Mouse (Mus musculus): ENCODE results near the gene Msrb3. TPM values are rescaled to one million over a fixed set of nuclear protein-coding genes. Genes with fewer than 3 reads are reported as not detected.
A peak's percentile ranks its signal among the peaks of the same experiment; 100 is the strongest.

The Msrb3 gene
- polyA plus RNA-seq (2012; rRNA removed) (0.98 and 1.5 TPM in 2 replicates), polyA plus RNA-seq (2014; fragmentation: Nextera tagmentation; extraction: Ambion mirVana) (0.40 and 0.60 TPM in 2 replicates)

DNA sequence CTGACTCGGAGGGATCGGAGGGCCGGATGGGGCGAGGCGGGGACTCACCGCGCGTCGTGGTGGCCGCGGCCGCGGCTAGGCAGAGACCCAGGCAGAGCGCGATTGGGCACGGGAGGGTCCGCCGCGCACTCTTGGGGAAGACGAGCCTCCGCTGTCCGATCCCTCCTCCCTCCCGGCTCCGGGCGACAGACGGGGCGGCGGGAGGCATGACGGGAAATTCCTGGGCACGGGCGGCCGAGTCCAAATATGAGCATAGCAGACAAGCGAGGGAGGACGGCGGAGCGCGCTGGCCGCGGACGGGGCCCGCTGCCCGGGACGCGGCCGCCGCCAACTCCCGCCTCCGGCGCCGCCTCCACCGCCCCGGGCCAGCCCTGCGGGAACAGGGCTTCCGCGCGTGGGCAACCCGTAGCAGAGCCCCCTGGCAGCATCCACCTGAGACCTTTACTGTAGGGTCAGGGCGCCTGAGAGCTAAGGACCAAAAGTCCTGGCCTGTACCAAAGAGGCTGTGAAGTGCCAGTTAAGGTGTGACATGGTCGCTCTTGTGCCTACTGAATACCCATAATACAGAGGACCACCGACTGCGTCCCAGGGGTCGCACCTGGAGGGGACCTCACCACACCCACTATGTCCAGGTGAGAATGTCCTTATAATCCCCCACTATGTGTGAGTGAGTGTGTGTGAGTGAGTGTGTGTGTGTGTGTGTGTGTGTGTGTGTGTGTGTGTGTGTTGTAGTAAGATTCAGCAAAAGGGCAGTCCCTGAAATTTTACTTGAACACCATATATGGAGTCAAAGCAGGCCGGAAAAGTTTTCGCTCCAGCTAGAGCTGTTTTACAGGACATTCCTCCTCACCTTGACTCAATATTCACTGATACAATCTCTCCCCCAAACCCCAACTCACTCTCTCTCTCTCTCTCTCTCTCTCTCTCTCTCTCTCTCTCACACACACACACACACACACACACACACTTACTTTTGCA, at the start of gene Msrb3:
TSS of gene Msrb3 (minus strand) at position 317 of the 978 bp plus-strand sequence.
- Histone ChIP-seq H3K27ac (no peak within 1 kb of the TSS), H3K9ac (replicated peaks) (no peak within 1 kb of the TSS), H3K4me3 (ENCODE audit: insufficient read depth in 1 of 2, low read depth in 2 of 2, low read length in 2 of 2) (peak within 1 kb of the TSS; percentile 21 to 52), H3K4me1 (replicated peaks; ENCODE audit: control insufficient read depth in 2 of 2, insufficient read depth in 2 of 2, low read length in 1 of 2) (peaks cover 0 to 2% of the 10 kb centered on the region in 2 experiments; a peak in 2 of 4 replicates), H3K9me3 (ENCODE audit: control insufficient read depth, low read length) (no peaks in the 10 kb centered on the region), H3K27me3 (ENCODE audit: control insufficient read depth, insufficient read depth, low read length) (peaks cover 19% of the 10 kb centered on the region), H3K4me2 (ENCODE audit: low read depth) (peak within 1 kb of the TSS; percentile 46), H3K36me3 (replicated peaks; ENCODE audit: control insufficient read depth, insufficient read depth, low read depth) (no peaks in the 10 kb centered on the region)
- no peak for DNase-seq (ENCODE audit: low read depth in 3 of 3, low spot score in 3 of 3)
- peak; percentile 34; the same call in 1 of the 2 replicates for ATAC-seq (ENCODE audit: insufficient read depth)
- no peak for TF ChIP-seq CTCF (IDR thresholded peaks at IDR 0.05; ENCODE audit: low read depth)
- TF ChIP-seq EP300 (IDR thresholded peaks at IDR 0.05; ENCODE audit: low read depth) = no peak
- 4% methylated on average over 47 of the region's 64 CpGs for WGBS (ENCODE audit: insufficient replicate concordance)

- Histone ChIP-seq H3K9me3 (ENCODE audit: control insufficient read depth, low read length) (no peaks in the 10 kb centered on the region), H3K27ac (no peak overlapping the region), H3K4me3 (ENCODE audit: insufficient read depth in 1 of 2, low read depth in 2 of 2, low read length in 2 of 2) (no peak overlapping the region), H3K4me1 (replicated peaks; ENCODE audit: control insufficient read depth in 2 of 2, insufficient read depth in 2 of 2, low read length in 1 of 2) (peaks cover 0 to 3% of the 10 kb centered on the region in 2 experiments; a peak in 2 of 4 replicates), H3K9ac (replicated peaks) (no peak overlapping the region; the same call in 1 of the 2 replicates), H3K36me3 (replicated peaks; ENCODE audit: control insufficient read depth, insufficient read depth, low read depth) (no peaks in the 10 kb centered on the region; the same call in none of the 2 replicates), H3K27me3 (ENCODE audit: control insufficient read depth, insufficient read depth, low read length) (no peaks in the 10 kb centered on the region), H3K4me2 (ENCODE audit: low read depth) (peak overlapping the region; percentile 16)
- WGBS (ENCODE audit: insufficient replicate concordance) = 25% methylated on average over 2 of the region's 2 CpGs
- TF ChIP-seq CTCF (IDR thresholded peaks at IDR 0.05; ENCODE audit: low read depth) (no peak), EP300 (IDR thresholded peaks at IDR 0.05; ENCODE audit: low read depth) (no peak)
- DNase-seq (ENCODE audit: low read depth in 3 of 3, low spot score in 3 of 3) (no peak), ATAC-seq (ENCODE audit: insufficient read depth) (no peak)
These were observed 49.6 kb upstream of the Msrb3 start for GRCm38 (mm10) chr10:120948461-120948860.

GRCm38 (mm10) chr10:120947842-120948241, 48.9 kb upstream of the Msrb3 start:
- TF ChIP-seq CTCF (IDR thresholded peaks at IDR 0.05; ENCODE audit: low read depth) = no peak
- TF ChIP-seq EP300 (IDR thresholded peaks at IDR 0.05; ENCODE audit: low read depth) = peak; percentile 60
- H3K36me3 ChIP-seq (replicated peaks; ENCODE audit: control insufficient read depth, insufficient read depth, low read depth) = no peaks in the 10 kb centered on the region; the same call in none of the 2 replicates
- H3K4me2 ChIP-seq (ENCODE audit: low read depth) = peak overlapping the region; percentile 16
- ATAC-seq (ENCODE audit: insufficient read depth) (peak; percentile 74), DNase-seq (ENCODE audit: low read depth in 3 of 3, low spot score in 3 of 3) (peak in 2 of 3 experiments; percentile 14 to 15)
- no peak overlapping the region for H3K27ac ChIP-seq
- WGBS (ENCODE audit: insufficient replicate concordance) = 20% methylated on average over 2 of the region's 2 CpGs
- H3K9ac ChIP-seq (replicated peaks) = no peak overlapping the region
- peaks cover 0 to 3% of the 10 kb centered on the region in 2 experiments; a peak in 2 of 4 replicates for H3K4me1 ChIP-seq (replicated peaks; ENCODE audit: control insufficient read depth in 2 of 2, insufficient read depth in 2 of 2, low read length in 1 of 2)
- no peaks in the 10 kb centered on the region for H3K9me3 ChIP-seq (ENCODE audit: control insufficient read depth, low read length)
- no peak overlapping the region for H3K4me3 ChIP-seq (ENCODE audit: insufficient read depth in 1 of 2, low read depth in 2 of 2, low read length in 2 of 2)
- H3K27me3 ChIP-seq (ENCODE audit: control insufficient read depth, insufficient read depth, low read length) = no peaks in the 10 kb centered on the region

GRCm38 (mm10) chr10:120946847-120947246, 47.9 kb upstream of the Msrb3 start:
- Histone ChIP-seq H3K4me1 (replicated peaks; ENCODE audit: control insufficient read depth in 2 of 2, insufficient read depth in 2 of 2, low read length in 1 of 2) (peaks cover 0 to 3% of the 10 kb centered on the region in 2 experiments; a peak in 2 of 4 replicates), H3K27me3 (ENCODE audit: control insufficient read depth, insufficient read depth, low read length) (no peaks in the 10 kb centered on the region), H3K9ac (replicated peaks) (no peak overlapping the region), H3K27ac (no peak overlapping the region), H3K4me2 (ENCODE audit: low read depth) (no peak overlapping the region), H3K9me3 (ENCODE audit: control insufficient read depth, low read length) (no peaks in the 10 kb centered on the region), H3K4me3 (ENCODE audit: insufficient read depth in 1 of 2, low read depth in 2 of 2, low read length in 2 of 2) (no peak overlapping the region), H3K36me3 (replicated peaks; ENCODE audit: control insufficient read depth, insufficient read depth, low read depth) (no peaks in the 10 kb centered on the region; the same call in none of the 2 replicates)
- no peak for DNase-seq (ENCODE audit: low read depth in 3 of 3, low spot score in 3 of 3)
- 77% methylated on average over 5 of the region's 5 CpGs for WGBS (ENCODE audit: insufficient replicate concordance)
- no peak for TF ChIP-seq CTCF (IDR thresholded peaks at IDR 0.05; ENCODE audit: low read depth)
- no peak for TF ChIP-seq EP300 (IDR thresholded peaks at IDR 0.05; ENCODE audit: low read depth)
- ATAC-seq (ENCODE audit: insufficient read depth) = no peak

GRCm38 (mm10) chr10:120938904-120939208, 40.0 kb upstream of the Msrb3 start:
- DNase-seq (ENCODE audit: low read depth in 3 of 3, low spot score in 3 of 3) (no peak), ATAC-seq (ENCODE audit: insufficient read depth) (no peak)
- H3K4me2 ChIP-seq (ENCODE audit: low read depth) = no peak overlapping the region
- no peaks in the 10 kb centered on the region for H3K4me1 ChIP-seq (replicated peaks; ENCODE audit: control insufficient read depth in 2 of 2, insufficient read depth in 2 of 2, low read length in 1 of 2)
- no peak overlapping the region for H3K4me3 ChIP-seq (ENCODE audit: insufficient read depth in 1 of 2, low read depth in 2 of 2, low read length in 2 of 2)
- no peak for TF ChIP-seq EP300 (IDR thresholded peaks at IDR 0.05; ENCODE audit: low read depth)
- TF ChIP-seq CTCF (IDR thresholded peaks at IDR 0.05; ENCODE audit: low read depth) = no peak
- no peaks in the 10 kb centered on the region for H3K9me3 ChIP-seq (ENCODE audit: control insufficient read depth, low read length)
- no peak overlapping the region for H3K27ac ChIP-seq
- no peaks in the 10 kb centered on the region for H3K27me3 ChIP-seq (ENCODE audit: control insufficient read depth, insufficient read depth, low read length)
- 45% methylated on average over 2 of the region's 2 CpGs for WGBS (ENCODE audit: insufficient replicate concordance)
- no peaks in the 10 kb centered on the region for H3K36me3 ChIP-seq (replicated peaks; ENCODE audit: control insufficient read depth, insufficient read depth, low read depth)
- H3K9ac ChIP-seq (replicated peaks) = no peak overlapping the region
